Mouse (Mus musculus) megakaryocyte progenitor cell, adult 5-6 weeks (primary cell): ENCODE measurements around the gene Alkbh2. TPM values are rescaled to one million over a fixed set of nuclear protein-coding genes. Genes with fewer than 3 reads are reported as not detected.

Source experiments
- ATAC-seq: replicated peaks from 2 replicates; pipeline ENCODE4 v1.8.0; 2016; ENCODE audit warnings: mild to moderate bottlenecking, moderate TSS enrichment, inconsistent platforms; ENCODE audit not compliant: poor library complexity
- total RNA-seq, 2 experiments: library from RNA; stranded (forward) in 1 of 2; stranded (reverse) in 1 of 2; fragments of 157-497, 149-512 nt in 1 of 2; fragments of 200-1000 nt in 1 of 2; gene quantifications; 2 replicates each; pipeline versions ENCODE4 v1.2.3 to v1.2.4; 2015 to 2017

Gene Alkbh2
- total RNA-seq, 2 experiments from 2014 or later = 5.9 to 7.0 TPM

DNA sequence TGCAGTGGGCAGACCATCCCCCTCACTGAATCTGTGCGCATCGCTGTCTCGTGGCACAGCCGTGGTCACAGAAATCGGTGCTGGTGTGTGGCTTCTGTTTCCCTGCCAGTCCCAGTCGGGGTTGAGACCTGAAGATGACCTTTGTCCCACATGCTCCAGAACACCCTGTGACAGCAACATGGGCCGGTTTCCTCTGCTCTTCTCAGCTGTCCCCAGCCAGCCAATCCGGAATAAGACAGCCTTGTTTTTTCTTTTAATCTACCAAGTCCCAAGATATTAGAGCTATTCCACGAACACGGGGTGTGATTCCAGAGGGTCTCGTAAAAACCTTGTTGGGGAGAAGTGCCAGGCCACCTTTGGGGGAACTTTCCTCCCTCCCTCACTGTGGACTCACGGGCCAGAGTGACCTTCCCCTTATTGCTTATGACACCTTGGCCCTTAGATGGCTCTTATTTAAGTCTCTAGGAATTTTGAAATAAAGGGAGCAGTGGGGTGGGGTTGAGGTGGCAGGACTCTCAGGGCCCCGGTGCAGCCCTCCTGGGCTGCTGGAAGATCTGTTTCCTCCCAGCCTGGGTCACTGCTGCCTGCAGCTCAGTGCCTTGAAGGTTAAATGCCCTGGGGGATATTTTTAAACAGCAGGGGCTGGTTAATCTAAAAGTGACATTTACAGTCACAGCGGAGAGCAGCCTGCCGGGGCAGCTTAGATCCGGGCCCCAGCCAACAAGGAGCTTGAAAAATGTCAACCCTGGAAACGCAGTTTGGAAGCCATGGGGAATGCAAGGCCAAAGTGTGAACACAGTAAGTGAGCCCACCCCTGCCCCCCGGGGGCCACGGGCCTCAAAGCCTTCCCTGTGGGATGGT lies 18.2 kb upstream of the Alkbh2 start, which contains the start of gene Acacb:
Gene Acacb (plus strand): TSS at position 508 of the 861 bp plus-strand sequence.
- no peak for ATAC-seq

DNA sequence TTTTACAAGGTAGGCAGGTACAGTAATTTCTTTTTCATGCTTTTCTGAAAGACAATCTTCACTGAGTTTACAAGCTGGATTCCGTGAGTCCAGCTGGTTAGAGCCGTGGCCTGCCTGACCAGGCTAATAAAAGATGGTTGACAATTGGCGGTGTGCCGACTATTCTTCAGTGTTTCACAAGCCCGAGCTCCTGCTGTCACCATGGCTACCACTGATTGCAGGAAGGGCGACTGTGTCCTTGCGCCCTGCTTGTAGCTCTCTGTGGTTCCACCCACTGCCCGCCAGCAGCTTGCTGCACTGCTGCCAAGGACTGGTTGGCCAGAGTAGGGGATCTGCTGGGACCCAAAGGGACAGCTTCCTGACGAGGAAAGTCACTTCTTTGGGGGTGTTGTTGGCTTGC lies 11.2 kb upstream of the Alkbh2 start:
- peak; percentile 36 for ATAC-seq

DNA sequence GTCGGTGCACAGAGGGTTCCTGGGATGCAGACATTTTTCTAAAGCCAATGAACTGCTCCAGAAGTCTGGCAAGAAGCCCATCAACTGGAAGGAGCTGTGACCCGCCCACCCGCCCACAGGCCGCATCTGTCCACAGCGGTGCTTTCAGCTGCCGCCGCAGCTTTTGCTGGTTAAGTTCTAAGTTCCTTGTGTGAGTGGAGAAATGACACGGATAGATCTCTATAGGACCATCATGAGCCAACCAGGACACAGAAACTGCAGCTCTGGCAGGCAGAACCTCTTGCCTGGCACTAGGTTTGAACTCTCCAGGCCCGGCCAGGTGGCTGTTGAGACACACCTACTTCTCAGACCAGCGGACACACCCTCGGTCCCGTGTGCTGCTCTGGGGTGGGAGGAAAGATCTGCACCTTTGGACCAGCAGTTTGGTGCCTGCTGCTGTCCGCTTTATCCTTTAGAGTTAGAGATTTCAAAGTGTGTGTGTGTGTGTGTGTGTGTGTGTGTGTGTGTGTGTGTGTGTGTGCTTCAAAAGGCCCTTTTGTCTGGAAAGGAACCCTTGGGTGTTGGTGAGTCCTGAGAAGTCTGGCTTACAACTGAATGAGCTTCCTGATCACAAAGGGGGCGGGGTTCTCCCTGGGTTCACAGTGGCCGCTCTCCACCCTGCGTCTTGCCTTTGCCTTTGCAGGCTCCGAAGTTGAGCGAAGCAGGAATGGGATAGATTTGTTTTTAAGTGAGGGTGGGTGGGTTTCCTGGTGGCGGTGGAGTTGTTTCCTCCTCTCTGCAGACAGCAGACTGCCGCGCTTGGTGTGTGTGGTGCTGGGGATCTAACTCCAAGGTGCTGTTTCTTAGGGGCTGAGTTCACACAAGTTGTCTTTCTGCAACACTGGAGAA lies 10.5 kb upstream of the Alkbh2 start:
- ATAC-seq = no peak

DNA sequence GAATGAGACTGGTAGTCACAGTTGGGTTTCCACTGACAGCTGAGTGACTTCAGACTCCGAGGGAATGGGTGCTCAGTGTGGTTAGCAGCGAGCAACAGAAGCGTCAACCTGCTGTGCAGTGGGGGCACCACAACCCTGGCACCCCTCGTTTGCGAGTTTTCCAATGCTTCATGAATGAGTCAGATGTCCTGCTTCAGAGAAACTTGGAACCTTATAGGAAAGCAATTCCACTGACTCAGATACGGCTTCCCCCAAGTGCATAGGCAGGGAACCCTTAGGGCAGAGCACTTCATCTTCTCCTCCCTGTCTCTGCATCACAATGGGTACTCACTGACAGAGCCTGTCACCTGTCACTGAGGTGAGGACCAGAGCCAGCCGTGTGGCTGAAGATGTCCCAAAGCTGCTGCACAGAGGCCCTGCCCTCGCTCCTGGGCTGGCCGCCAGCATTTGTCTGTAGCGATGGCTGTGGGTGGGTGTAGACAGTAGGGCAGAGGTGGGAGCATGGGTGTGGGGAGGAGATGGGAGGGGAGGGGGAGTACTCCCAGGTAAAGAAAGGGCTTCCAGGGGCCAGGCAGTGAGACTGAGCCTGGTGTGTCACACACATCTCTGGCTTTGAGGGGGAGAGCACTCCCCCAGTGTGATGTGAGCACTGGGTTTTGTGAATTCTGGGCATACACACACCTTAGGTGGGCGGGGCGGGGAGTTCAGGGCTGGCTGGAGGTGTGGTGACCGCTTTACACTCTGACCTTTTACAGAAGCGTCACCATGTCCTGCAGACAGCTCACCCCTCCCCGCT lies 9.7 kb upstream of the Alkbh2 start:
- ATAC-seq = no peak

DNA sequence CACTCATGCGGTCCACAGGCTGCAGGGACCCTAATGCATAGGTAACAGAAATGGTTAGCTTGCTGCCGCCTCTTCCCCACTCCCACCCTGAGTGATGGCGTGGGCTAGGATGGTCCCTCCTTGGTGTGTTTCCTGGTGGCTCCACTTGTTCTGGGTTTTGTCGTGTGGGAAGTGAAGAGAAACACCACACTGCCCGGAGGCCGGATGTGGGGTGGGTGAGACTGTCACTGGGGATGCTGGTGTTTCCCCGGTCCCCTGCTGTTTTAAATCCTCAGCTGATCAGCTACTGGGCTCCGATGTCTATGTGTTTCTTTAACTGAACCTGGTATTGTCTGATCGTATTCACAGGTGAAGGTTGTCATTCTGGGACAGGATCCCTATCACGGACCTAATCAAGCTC lies 7.5 kb upstream of the Alkbh2 start:
- no peak for ATAC-seq

DNA sequence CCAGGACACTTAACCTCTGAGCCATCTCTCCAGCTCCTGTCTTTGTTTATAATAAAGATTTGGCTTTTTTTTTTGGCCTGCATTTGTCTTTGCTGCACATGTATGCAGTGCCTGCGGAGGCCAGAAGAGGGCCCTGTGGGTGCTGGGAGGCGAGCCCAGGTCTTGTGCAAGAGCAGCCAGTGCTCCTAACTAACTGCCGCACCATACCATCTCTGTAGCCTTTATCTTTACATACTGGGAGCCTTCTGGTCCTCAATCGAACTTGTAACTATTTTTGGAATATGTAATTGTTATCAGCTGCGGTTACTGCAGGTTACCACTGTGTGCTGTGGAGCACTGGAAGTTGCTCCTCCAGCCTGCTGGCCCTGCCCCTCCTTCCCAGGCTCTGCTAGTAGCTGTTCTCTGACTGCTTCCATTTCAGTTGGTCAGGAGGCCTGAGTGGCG lies 6.1 kb upstream of the Alkbh2 start:
- peak; percentile 81 for ATAC-seq

DNA sequence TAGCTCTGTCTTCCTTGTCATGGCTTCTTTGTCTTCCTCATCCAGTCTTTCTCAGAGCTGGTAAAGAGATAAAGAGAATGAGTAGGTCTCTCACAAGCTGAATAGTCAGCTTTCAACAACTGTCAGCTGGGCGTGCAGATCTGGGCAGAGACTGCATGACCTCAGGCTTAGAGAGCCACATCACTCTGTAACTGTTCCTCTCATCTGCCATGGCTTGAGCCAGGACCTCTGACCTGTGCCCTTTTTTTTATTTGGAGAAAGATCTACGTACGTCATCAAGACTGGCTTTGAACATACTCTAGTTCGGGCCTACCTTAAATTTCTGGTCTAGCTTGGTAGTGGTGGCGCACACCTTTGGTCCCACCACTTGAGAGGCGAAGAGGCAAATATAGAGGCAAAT lies 4.8 kb upstream of the Alkbh2 start:
- ATAC-seq = no peak

DNA sequence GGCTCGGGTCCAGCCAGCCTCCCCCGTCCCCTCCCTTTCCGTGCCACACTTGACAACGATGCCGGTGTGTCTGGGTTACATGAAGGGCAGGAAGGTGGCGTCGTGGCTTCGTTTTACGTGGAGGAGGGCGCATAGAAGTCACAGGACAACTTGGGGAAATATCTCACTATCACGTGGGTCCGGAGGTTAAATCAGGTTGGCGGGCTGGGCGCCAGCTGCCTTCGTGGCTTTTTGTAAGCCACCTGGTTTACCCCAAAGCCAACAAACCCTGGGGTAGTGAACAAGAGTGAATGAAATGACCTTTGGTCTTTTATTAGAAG lies 3.5 kb upstream of the Alkbh2 start:
- no peak for ATAC-seq

DNA sequence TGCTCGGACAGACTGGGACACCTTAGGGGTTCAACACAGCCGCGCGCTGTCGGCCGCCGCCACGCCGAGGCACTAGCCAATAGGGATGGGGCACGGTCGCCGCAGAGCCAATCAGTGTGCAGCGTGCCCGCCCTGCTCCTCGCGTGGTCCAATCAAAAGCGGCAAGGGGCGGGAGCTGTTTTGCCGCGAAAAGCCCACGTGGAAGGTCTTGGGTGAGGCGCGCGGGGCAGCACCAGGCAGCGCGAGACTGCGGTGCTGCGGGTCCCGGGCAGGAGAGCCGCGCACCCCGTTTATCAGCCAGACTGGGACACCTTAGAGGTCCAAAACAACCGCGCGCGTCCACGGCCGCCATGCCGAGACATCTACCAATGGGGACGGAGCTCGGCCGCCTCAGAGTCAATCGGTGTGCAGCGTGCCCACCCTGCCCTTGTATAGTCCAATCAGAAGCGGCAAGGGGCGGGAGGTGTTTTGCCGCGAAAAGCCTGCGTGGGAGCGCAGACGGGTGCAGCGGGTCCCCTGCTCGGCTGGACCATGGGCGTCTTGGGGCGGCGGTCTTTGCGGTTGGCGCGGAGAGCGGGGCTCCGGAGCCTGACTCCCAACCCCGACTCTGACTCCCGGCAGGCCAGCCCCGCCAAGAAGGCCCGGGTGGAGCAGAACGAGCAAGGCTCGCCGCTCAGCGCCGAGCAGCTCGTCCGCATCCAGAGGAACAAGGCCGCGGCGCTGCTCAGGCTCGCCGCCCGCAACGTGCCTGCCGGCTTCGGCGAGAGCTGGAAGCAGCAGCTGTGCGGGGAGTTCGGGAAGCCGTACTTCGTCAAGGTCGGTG lies 2.9 kb upstream of the Alkbh2 start:
- peak; percentile 69 for ATAC-seq

DNA sequence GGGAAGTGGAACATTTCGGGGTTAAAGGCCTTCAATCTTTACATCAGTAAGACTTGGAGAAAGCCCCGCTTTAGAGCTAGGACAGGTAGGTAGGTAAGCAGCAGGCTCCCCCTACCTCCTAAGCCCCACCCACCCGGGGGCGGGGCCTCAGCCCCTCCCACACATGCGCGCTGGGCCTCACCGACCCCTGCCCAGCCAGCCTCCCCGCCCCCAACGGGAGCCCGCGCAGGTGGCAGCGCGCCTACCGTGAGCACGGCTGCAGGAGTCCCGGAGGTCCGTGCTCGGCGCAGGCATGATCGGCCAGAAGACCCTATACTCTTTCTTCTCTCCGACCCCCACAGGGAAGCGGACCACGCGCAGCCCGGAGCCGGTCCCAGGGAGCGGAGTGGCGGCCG lies 2.2 kb upstream of the Alkbh2 start, which contains the start of gene Ung:
Gene Ung (plus strand): TSS at position 176 of the 395 bp plus-strand sequence.
- no peak for ATAC-seq

DNA sequence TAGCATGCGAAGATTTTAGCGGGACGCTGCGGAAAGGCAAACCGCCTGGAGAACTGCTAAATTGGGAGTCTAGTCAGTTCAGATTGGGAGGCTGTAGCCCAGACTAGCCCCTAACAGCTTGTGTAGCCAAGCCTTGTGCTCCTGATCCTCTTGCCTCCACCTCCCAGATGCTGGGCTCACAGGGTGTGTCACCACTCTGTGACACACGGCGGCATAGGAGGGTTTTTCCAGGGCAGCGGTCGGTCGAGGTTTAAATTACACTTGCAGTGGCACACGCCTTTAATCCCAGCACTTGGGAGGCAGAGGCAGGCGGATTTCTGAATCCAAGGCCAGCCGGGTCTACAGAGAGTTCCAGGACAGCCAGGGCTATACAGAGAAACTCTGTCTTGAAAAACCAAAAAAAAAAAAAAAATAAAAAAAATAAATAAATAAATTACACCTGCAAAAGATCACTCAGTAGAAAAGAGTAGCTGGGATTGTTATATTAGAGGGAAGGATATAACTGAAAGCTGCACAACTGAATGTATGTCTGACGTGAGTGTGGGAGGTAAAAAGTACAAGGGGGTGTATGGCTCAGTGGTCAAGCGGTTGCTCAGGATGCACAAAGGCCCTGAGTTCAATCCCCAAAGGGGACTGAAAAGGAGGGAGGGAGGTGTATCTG lies 1.7 kb upstream of the Alkbh2 start:
- no peak for ATAC-seq

DNA sequence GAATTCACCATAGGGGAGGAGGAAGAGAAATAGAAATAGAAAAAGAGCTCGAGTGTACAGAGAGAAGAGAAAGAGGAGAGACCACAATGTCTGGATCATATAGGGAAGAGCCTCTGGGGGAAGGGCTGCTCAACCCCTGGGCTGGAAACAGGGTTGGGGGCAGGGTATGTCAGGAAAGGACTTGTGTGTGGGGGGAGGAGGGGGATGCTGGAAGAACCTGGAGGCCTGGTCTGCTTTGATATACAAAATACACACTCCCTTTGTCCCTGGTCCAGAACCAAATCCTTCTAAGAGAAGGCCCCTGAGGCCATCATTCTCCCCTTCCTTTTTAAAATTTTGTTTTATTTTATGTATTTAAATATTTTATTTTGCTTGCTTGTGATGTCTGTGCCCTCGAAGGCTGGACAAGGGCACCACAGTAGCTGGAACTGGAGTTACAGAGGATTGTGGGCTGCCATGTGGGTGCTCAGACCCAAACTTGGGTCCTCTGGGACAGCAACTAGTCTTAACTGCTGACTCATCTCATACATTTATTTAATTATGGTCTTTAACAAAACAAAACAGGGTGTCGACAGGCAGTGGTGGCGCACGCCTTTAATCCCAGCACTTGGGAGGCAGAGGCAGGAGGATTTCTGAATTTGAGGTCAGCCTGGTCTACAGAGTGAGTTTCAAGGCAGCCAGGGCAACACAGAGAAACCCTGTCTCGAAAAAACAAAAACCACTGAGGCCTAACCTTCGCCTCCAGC lies 1.3 kb downstream of the Alkbh2 start:
- no peak for ATAC-seq

DNA sequence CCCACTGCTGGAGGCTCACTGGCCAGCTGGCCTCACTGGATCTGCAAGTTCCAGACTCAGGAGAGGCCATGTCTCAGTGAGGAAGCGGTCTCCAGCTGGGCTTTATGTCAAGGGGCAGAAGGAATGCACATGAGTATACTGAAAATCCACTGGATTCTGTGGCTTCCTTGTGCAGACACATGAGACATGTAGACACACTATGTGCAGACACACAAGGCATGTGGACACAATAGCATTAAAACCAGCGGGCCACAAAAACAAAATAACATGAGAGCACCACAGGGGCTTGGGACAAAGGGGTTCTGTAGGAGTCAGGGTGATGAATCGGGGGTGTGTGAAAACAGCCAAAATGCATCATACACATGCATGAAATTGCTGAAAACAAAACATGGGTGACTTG lies 2.0 kb downstream of the Alkbh2 start:
- no peak for ATAC-seq

DNA sequence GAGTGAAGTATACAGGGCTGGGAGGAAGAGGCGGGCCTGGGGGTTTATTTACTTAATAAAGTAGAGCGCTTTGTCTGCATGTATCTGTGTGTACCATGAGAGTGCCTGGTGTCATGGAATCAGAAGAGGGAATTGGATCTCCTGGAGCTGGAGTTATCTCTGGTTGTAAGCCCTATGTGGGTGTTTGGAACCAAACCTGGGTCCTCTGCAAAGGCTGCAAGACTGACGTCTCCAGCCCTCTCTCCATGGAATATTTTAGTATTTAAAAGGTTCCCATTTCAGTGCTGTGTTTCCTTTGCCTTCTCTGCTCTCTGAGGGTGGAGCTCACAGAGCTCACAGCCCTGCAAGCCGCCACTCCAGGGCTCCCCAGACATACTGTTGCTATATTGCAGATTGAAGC lies 8.2 kb downstream of the Alkbh2 start:
- no peak for ATAC-seq

DNA sequence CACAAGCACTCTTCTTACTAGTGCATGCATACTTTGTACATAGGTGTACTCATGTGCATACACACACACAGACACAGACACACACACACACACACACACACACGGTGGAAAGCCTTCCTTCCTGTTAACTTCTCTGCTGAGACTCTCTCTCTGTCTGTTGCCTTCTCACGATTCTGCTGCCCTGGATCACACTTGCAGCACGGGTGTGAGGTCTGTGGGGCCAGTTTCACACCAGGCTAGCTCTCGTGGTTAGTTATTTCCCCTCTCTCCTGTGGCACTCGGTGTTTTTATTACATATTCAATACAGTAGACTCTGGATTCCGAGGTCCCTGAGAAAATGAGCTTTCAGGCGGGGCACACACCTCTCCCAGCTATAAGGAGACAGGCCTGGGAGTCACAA lies 11.4 kb downstream of the Alkbh2 start:
- no peak for ATAC-seq

DNA sequence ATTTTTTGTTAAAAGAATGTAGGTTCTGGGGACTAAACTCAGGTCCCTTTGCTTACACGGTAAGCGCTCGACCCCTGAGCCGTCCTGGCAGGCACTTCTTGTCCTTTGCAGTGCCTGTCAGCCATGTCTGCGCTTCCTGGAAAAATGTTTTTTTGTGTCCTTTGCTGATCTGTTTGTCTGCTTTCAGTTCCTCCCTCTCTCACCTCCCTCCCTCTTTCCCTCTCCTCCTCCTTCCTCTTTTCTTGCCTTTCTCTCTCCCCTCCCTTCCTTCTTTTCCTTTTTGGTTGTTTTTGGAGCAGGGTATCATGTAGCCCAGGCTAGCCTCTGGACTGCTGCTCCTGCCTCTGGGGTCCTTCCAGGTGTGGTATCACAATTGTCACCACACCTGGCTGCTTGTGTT lies 13.0 kb downstream of the Alkbh2 start:
- ATAC-seq = peak; percentile 57; the same call in 1 of the 2 replicates

DNA sequence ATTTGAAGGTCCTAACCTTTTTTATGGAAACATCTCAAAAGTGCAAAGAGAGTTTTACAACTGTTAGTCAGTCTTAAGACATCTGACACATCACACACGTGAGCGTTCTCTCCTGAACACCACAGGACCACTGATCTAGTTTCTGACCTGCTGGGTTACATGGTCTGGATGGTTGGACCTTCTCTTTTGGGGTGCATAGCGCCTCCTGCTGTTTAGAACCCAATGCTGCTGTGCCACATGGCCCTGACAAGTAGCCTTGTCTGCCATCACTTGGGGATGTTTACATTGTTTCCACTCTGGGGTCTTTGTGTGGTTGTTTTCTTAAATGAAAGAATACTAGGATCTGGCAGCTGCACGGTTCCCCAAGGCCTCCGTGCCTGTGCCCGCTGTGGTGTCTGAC lies 14.7 kb downstream of the Alkbh2 start:
- no peak; the same call in 1 of the 2 replicates for ATAC-seq

DNA sequence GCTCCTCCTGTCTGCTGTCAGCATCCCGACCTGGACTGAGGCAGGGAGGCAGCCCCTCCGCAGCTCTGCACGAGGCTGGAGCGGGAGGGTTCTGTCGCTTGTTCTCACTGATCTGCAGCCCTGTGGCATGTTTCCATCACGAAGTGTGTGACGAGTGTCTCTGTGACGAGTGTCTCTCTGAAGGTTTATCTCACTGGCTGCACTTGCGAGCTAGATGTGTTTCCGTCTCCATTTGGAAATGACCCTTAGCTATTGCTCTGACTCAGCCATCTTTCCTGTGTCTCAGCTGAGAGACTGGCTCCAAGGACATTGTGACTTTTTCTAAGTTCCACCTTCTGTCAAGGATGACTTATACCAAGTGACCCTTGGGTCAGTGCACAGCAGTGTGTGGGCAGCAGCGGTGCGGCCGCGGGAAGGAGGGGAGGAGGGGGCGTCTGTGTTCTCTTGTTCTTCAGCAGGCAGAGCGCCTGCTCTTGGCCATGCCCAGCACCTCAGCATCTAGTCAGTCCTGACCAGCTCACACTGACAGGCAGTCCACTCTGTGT lies 21.6 kb downstream of the Alkbh2 start:
- no peak for ATAC-seq

DNA sequence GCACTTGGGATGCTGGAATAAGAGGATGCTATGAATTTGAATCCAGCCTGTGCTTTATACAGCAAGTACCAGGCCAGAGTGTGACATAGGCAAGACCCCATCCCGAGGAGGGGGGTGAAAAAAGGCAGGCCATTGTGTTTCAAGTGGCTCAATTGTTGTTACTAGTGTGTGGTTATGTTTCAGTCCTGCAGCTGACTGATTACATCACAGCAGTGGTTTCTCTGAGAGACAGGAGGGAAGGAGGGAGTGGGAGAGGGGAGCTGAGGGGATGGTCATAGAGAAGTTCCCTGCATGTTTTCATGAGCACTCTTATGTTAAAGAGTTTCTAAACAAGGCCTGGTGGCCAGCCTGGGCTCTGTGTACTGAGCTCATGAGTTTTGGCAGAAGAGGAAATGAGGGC lies 25.2 kb downstream of the Alkbh2 start:
- ATAC-seq = no peak
